Mouse (Mus musculus) heart, adult 11 months (tissue): ENCODE results near the gene Tpbpa.
A peak's percentile ranks its signal among the peaks of the same experiment; 100 is the strongest.
"Not testable (repeated sequence)": the region's sequence is repeated elsewhere in the genome, so short reads cannot be mapped to it uniquely, and the experiment has no call there.

ENCODE experiments used
- DNase-seq: peaks from one replicate; pipeline ENCODE4 v3.0.0; 2022

Tpbpa gene

DNA sequence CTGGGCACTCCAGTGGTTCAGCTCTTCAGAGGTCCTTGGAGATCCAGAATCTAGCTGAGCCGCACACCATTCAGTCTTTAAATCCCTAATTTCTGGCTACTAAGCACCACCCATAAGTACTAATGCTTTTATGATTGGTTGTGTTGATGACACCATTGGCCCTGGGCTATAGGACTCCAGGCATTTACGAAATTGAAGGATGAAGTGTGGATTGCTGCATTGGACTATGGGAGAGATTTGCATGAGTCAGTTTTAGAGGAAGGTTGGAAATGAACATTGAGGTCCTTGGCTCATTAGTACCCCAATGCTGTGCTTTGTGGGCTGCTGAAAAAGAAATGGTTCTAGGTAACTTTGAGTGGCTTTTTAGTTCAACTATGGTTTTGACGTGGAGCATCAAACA is at the start of gene Tpbpa:
Gene Tpbpa (minus strand): TSS at position 101 of the 400 bp plus-strand sequence.
- not testable (repeated sequence) for DNase-seq

DNA sequence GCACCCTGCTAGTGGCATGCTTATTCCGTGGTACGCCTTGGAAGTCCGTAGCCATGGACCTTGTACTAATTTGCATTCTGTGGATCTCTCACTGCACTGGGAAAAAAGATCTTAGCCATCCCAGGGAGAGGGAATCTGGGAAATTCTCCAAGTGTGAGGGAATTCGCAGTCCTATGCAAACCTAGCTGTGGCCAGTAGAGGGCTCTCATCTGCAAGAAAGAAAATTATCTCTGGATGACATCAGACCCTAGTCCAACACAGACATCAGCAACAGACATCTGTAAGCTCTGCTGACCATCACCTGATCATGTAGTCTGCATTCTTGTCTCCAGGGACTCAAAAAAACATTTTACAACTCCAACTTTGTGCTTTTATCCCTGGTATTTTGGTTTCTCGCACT is 45.1 kb upstream of the Tpbpa start:
- DNase-seq = not testable (repeated sequence)

DNA sequence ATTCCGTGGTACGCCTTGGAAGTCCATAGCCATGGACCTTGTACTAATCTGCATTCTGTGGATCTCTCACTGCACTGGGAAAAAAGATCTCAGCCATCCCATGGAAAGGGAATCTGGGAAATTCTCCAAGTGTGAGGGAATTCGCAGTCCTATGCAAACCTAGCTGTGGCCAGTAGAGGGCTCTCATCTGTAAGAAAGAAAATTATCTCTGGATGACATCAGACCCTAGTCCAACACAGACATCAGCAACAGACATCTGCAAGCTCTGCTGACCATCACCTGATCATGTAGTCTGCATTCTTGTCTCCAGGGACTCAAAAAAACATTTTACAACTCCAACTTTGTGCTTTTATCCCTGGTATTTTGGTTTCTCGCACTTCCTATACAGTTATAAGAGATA is 30.5 kb upstream of the Tpbpa start:
- not testable (repeated sequence) for DNase-seq

DNA sequence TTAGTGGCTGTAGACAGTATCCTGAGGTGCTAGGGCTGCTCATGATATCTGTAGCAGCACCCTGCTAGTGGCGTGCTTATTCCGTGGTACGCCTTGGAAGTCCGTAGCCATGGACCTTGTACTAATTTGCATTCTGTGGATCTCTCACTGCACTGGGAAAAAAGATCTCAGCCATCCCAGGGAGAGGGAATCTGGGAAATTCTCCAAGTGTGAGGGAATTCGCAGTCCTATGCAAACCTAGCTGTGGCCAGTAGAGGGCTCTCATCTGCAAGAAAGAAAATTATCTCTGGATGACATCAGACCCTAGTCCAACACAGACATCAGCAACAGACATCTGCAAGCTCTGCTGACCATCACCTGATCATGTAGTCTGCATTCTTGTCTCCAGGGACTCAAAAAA is 22.2 kb upstream of the Tpbpa start:
- DNase-seq = peak; percentile 82

DNA sequence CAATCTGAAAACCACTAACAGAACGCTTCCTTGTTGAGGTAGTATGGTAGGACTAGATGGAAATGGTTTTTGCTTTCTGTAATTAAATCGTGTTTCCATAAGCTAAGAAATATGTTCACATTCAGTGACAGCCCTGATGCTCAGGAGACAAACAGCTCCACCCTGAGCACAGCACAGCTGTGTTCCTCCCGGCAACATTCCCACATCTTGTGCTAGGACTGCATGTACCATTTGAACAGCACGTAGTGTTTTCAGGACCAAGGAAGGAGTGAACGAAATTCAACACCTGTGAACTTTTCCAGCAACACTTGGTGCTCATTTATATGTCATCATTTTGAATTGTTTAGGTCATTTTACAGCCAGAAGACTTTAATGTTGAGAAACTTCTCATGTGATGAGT is 19.9 kb upstream of the Tpbpa start:
- peak; percentile 95 for DNase-seq

DNA sequence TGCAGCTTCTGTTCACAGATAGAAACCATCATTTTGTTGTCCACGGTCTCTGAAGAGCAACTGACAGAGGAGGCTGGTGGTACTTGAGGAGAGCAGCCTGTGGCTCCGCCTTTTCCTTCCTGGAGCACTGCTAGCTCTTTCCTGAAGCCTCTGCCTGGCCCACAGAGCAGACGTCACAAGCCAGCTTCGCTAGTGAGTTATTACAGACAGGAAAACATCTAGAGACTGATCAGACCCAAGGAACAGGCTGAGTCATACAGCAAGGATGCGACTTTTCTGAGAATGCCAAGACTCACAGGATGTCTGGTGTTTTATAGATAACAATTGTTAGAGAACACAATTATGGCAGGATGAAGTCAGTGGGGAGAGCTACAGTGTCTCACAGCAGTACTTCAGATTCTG is 5.3 kb downstream of the Tpbpa start, which contains the start of the genes Gm49391 and Ctla2a:
Gene Gm49391 (minus strand): TSS at position 72 of the 402 bp plus-strand sequence.
Gene Ctla2a (minus strand): TSS at position 126 of the 402 bp plus-strand sequence.
- DNase-seq = peak; percentile 99

DNA sequence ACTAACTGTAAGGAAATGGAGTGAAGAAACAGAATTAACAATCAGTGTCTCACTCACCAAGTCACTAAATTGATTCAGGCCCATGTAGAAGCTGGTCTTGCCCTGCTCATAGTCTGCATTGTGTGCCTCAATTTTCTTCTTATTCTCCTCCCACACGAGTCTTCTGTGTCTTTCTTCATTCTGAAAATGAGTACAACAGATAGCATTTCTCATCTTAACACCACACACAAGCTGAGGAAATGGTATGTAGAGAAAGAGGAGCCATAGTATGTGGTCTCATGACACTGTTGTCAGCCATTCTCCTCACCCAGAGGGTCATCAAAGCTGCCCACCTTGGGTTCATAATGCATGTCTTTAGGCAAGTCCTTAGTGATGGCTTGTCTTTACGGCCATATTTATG is 6.3 kb downstream of the Tpbpa start, which contains the start of gene Gm49393:
Gene Gm49393 (minus strand): TSS at position 101 of the 400 bp plus-strand sequence.
- DNase-seq = not testable (repeated sequence)

DNA sequence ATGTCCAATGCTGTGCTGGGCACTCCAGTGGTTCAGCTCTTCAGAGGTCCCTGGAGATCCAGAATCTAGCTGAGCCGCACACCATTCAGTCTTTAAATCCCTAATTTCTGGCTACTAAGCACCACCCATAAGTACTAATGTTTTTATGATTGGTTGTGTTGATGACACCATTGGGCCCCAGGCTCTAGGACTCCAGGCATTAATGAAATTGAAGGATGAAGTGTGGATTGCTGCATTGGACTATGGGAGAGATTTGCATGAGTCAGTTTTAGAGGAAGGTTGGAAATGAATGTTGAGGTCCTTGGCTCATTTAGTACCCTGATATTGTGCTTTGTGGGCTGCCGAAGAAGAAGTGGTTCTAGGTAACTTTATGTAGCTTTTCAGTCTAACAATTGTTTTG is 37.0 kb downstream of the Tpbpa start, which contains the start of gene Tpbpb:
Gene Tpbpb (minus strand): TSS at position 101 of the 400 bp plus-strand sequence.
- DNase-seq = not testable (repeated sequence)

DNA sequence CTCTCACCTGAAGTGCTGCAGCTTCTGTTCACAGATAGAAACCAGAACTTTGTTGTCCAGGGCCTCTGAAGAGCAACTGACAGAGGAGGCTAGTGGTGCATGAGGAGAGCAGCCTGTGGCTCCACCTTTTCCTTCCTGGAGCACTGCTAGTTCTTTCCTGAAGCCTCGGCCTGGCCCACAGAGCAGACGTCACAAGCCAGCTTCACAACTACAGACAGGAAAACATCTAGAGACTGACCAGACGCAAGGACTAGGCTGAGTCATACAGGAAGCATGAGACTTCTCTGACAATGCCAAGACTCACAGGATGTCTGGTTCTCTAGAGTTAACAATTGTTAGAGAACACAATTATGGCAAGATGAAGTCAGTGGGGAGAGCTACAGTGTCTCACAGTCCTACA is 44.5 kb downstream of the Tpbpa start, which contains the start of gene Ctla2b:
Gene Ctla2b (minus strand): TSS at position 120 of the 400 bp plus-strand sequence.
- DNase-seq = peak; percentile 99

DNA sequence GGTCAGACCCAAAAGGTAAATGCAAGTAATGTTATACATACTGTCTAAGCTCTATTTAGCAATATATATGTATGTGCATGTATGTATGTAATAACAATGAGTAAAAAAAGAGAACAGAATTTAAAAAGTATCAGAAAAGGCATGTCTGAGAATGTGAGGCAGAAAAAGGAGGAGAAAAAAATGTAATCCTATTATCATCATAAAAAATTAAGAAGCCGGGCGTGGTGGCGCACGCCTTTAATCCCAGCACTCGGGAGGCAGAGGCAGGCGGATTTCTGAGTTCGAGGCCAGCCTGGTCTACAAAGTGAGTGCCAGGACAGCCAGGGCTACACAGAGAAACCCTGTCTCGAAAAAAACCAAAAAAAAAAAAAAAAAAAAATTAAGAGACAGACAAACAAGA is 45.0 kb downstream of the Tpbpa start, which contains the start of gene Gm49392:
Gene Gm49392 (minus strand): TSS at position 101 of the 400 bp plus-strand sequence.
- DNase-seq = peak; percentile 13

DNA sequence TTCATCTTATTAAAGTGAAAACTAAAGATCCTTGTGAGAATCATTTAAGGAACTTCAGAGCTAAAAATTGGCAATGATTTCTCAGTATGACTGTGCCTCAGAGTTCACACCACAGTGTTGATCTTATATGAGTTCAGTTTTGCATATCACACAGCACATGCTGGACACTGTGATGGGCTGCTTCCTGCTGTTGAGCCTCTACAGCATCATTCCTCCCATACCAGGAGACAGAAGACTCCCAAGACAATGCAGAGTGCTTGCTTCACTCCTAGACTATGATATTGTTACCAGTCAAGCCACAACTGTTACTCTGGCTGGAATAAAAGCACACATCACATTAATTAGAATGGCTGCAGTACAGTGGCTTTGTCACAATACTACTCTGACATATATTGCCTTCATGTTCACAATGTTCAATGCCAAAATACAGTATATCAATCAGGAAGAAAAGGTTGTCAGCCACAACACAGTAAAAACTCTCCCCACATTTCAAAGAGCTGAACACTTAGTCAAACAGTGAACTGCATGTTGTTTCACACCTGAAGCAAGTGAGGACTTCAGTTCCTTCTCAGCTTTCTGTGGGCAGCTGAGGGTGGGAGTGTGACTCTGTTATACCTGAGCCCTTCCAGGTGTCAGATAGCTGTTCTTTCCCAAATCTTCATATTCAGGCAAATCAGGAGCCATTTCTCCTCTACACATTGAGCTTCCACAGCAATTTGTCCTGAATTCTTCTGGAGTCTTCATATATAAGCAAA is 46.2 kb downstream of the Tpbpa start:
- DNase-seq = peak; percentile 79

DNA sequence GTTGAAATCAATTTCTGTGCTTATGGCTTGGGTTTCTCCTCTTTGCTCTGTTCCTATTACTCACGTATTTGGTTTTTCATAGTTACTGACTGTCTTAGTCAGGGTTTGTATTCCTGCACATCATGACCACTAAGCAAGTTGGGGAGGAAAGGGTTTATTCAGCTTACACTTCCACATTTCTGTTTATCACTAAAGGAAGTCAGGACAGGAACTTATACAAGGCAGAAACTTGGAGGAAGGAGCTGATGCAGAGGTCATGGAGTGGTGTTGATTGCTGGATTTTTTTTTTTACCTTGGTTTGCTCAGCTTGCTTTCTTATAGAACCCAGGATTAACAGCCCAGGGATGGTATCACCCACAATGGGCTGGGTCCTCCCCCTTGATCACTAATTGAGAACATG is 49.5 kb downstream of the Tpbpa start:
- peak; percentile 59 for DNase-seq
